Mouse (Mus musculus): ENCODE results near the gene Itga9. TPM values are rescaled to one million over a fixed set of nuclear protein-coding genes. Genes with fewer than 3 reads are reported as not detected.

The Itga9 gene
- total RNA-seq, 2 experiments from 2014 or later: 12.3 to 17.7 TPM

DNA sequence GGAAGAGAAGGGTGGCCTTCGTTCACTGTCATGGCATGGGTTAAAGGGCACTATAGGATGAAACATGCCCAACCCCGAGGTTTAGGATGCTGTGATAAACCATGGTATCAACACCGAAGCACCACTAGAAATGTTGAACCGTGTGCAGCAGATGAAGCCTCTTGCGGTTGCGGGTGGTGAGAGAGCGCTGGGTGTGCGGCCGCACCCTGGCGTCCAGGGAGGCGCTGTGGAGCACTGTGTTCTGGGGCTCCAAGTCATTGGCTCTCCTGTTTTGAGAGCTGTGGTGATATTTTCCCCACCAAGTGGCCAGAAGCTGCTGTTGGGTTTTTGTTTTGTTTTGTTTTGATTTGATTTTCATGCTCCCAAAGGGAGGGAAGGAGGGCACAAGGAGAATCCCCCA is 272.1 kb downstream of the Itga9 start:
- no peak for DNase-seq
- intact Hi-C loops (cut with DNase I; ENCODE audit: low total_unique reads): no loop called here

DNA sequence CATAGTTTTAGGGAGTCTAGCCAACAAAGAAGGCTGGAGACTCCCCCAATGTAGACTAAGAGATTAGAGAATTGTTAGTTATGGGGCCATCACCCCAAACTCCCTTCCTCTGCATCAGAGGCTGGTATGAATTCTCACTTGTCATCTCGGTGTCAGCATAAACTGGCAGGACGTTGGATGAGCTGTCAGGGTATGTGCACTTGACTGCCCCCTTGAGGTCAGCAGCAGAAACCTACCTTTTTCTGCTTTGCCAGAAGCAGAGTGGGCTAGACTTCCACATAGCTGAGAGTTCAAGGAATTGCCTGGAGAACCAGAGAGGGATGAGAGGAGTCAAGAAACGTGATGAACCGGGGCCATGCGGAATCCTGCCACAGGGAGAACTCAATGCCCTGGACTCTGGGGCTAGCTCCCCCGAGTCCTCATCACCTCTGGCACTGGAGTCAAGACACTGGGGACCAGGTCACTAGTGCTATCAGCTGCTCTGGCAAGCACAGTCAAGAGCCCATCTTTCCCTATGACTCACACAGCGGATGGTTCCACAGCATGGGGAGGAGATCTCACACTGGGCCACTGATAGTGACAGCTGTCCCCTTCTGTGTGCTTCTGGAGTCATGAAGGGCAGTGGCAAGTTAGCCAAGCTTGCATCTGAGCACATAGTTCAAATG is 274.9 kb downstream of the Itga9 start:
- intact Hi-C loops (cut with DNase I; ENCODE audit: low total_unique reads): no loop called here
- no peak for DNase-seq

DNA sequence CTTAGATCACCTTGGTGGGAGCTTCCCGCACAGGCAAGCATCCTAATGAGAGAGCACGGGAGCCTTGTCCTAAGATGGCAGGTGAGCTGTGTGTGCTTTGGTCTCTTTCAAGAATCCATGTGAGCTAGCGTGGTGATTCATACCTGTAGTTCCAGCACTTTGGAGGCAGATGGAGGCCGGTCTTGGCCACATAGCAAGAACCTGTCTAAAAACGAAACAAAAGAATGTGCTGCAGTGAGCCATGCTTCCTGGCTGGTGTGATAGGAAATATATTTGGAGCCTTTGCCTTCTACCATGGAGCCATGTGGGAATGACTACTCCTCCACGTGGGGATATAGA is 275.4 kb downstream of the Itga9 start:
- DNase-seq: no peak
- intact Hi-C loops (cut with DNase I; ENCODE audit: low total_unique reads): no loop called here

DNA sequence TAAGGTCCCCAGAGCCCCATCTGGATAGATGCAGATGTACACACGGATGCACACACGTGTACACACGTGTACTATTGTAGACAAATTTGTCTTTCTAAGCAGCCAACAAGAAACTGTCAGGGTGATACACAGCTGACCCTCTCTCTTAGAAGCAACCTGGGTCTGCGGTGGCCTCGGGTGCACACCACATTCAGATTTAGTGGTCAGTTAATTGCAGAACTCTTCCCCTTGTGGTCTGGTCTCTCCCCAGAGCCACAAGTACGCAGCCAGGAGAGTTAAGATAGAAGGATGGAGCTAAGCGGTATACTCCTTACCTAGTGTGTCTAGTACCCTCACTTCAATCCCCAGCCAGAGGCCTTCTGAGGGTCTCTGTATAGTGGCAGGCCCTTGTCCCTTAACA is 276.7 kb downstream of the Itga9 start:
- DNase-seq: no peak
- intact Hi-C loops (cut with DNase I; ENCODE audit: low total_unique reads): no loop called here

DNA sequence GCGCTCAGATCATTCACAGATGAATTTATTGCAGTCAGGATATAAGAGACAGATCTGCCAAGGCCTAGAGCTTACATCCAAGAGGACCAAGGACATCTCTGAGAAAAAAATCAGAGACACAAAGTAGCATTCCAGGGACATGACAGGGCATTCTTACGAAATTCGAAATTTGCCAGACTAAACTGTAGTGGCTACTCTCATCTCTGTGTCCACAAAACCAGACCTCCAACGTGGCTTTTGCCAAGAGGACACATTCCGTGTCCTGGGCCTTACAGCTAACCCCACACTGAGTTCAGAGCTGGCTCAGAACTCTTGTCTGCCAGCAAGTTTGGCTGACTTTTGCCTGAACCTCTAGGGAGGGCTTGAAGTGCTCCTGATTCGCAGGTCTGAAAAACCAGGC is 279.3 kb downstream of the Itga9 start:
- DNase-seq: no peak
- intact Hi-C loops (cut with DNase I; ENCODE audit: low total_unique reads): no loop called here

DNA sequence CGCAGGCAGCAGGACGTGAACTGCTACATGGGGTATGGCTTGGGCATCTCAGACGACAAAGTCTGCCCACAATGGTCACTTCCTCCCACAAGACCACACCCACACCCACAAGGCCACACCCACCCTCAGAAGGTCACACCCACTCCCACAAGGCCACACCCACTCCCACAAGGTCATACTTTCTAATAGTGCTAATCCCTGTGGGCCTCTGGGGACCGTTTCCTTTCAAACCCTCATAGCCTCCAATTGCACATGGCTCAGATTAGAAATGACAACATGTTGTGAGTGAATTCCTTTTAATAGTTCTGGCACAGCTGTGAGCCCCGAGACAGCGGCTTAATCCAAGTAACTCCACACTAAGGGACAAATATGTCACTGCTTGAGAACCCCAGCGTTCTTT is 280.7 kb downstream of the Itga9 start:
- peak; percentile 30 for DNase-seq
- intact Hi-C loops (cut with DNase I; ENCODE audit: low total_unique reads): no loop called here

DNA sequence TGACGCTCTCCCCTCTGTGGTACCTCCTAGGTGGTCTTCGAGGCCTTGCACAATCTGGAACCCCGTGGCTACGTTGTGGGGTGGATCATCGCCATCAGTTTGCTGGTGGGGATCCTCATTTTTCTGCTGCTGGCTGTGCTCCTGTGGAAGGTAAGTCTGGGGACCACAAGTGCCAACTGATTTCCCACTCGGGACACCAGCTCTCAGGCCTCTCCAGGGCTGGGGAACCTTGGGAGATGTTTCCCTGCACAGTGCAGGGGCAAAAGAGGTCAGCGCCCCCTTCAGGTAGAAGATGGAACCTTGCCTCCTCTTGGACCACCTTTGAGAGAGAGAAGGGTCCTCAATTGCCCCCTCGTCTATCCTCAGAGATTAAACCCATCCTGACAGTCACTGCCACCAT is 281.2 kb downstream of the Itga9 start:
- DNase-seq: no peak

DNA sequence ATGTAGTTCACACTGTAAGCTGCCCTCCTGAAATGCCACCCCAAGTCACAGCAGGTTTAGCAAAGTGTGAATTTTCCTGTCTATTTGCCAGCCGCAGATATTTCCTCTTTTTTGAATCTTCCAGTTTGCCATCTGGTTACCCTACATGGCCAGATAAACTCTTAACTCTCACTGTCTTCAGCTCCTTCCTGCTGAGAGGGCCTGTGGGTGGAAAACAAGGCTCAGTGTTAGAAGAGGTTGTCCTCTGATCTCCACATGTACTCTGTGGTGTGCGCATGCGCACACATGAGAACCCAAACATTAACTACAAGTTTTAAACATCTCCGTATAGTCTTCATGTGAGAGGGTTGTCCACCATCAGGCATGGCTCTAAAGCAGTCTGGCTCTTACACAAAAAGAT is 283.7 kb downstream of the Itga9 start:
- intact Hi-C loops (cut with DNase I; ENCODE audit: low total_unique reads): no loop called here
- DNase-seq: no peak

More for the DNA sequence above, 281.2 kb downstream of the Itga9 start:
- intact Hi-C loops (cut with DNase I; ENCODE audit: low total_unique reads): no loop called here

DNA sequence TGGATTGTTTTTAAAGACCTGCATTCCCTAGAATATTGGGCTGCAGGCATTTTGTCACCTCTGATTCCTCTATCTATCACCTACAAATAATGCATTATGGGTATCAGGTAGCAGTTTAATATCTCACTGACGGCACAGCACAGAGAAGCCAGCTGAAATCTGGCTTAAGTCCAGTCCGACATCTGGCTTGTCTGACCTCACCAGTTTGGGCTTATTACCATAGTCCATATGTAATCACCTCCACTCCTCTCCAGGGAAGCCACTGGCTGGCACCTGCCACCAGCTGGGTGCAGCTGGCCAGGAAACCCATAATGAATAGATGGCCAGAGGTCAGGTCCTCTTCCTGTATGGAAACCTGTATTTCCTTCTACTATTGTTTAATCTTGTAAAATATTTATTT is 284.2 kb downstream of the Itga9 start:
- no peak for DNase-seq
- intact Hi-C loops (cut with DNase I; ENCODE audit: low total_unique reads): no loop called here

DNA sequence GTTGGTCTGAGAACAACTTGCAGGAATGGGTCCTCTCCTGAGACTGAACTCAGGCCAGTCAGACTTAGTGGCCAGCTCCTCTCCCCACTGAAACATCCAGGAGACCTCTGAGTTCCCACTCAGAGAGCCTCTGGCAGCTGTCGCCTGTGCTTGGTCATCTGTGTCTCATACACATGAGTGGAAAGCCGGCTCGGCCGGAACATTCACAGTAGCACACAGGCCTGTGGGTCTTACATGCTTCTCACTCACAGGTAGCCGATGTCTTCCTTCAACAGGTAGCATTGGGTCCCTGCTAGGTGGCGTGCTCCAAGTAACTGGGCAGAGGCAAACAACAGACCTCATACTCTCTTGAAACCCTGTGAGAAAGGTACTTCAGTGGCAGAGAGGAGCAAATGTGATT is 284.6 kb downstream of the Itga9 start:
- DNase-seq: no peak
- intact Hi-C loops (cut with DNase I; ENCODE audit: low total_unique reads): no loop called here

DNA sequence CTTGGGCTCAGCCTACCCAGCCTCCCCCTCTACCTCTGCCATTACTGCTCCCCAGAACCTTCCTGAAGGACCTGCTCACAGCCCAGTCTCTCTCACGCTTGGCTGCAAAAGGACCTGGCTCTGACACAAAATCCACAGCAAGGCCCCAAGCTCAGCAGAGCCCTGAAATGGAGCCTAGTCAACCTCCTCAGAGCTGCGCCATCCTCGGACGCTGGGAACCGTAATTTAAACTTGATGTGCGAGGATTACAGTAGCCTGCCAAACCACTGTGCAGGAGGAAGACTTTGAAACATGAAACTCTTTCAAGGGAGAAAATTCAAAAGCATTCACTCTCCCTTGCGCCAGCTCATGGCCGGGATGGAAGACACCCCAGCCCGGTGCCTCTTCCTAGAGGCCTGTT is 285.1 kb downstream of the Itga9 start:
- peak; percentile 54 for DNase-seq

DNA sequence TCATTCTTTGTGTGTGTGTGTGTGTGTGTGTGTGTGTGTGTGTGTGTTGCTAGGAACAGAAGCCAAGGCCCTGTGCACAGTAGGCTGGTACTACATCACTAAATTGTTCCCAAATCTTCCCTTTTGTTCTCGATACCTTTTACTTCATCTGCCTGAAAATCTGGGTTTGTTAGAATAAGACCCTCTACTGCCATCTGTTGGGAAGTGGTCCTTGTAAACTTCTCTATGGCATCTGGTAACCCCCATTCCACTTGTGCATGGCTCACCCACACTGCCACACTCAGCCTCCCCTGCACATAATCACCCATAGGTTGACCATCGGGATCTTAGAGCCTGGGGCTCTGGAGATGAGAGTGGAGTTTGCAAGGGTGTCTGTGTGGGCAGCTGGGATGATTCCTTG is 288.6 kb downstream of the Itga9 start:
- DNase-seq: no peak
- intact Hi-C loops (cut with DNase I; ENCODE audit: low total_unique reads): no loop called here

More for the DNA sequence above, 285.1 kb downstream of the Itga9 start:
- intact Hi-C loops (cut with DNase I; ENCODE audit: low total_unique reads): no loop called here

DNA sequence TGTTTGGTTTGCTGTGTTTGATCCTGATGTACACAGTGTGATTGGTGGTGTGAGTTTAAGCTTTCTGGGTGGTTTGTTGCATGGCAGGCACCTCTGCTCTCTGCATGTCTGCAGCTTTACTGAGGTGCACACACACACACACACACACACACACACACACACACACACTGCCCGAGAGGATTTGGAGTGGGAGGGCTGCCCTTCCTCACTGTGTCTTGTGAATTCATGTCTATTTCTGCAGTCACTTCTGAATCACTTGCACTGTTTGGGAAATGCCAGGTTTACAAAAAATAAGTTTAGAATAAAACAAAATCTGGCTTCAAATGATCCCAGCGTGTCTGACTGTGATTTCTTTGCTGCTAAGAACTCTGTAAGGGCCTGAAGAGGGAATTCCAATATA is 294.2 kb downstream of the Itga9 start:
- intact Hi-C loops (cut with DNase I; ENCODE audit: low total_unique reads): no loop called here
- no peak for DNase-seq

DNA sequence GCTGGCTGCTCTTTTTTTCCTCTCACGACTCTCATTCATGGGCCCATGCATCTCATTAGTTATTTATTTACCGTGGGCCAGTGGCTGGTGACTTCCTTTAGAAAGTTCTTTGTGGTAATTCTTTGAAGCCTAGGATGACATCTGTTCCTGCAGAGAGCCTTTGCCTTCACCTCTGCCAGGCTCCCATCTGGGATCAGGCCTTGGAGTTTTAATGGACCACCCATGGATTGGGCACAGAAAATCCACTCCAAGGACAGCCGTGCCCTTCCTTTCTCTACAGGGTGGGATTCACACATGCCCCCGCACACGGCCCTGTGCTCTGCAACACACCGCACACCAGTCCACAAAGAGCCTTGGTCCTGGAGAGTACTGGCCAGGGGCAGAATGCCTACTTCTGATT is 295.4 kb downstream of the Itga9 start:
- no peak for DNase-seq
- intact Hi-C loops (cut with DNase I; ENCODE audit: low total_unique reads): no loop called here

DNA sequence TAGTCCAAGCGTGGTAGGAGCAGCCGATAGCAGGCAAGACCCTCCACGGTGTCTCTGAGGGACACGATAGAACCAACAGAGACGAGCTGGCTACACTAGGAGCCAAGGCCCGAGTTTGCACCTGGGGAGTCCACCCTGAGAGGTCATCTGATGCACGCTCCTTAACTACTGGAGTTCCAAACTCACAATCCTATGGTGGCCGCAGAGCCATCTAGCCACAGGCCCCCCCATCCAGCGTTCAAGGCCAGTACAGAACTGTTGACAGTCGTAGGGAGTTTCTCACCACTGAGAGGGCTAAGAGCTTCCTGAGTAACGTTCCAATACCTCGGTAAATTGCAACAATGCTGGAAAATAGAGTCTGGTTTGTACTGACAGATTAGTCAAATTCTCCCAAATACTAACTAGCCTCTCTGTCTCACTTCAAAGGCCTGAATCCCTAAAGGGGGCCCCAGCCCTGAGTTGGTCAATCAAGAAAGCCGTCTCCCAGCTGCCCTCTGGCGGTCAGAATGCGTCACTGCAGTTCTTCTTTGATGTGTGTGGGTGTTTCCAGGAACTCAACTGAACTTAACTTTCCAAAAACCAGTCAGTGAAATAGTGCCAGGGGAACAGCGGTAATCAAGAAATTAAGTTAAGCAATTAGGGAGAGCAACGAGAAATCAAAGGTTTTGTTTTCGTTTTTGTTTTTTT is 301.6 kb downstream of the Itga9 start:
- peak; percentile 77 for DNase-seq
- intact Hi-C loops (cut with DNase I; ENCODE audit: low total_unique reads): loop anchor here (5.0 kb wide), 1 partner anchor 316 kb away; no protein-coding TSS in a partner anchor

DNA sequence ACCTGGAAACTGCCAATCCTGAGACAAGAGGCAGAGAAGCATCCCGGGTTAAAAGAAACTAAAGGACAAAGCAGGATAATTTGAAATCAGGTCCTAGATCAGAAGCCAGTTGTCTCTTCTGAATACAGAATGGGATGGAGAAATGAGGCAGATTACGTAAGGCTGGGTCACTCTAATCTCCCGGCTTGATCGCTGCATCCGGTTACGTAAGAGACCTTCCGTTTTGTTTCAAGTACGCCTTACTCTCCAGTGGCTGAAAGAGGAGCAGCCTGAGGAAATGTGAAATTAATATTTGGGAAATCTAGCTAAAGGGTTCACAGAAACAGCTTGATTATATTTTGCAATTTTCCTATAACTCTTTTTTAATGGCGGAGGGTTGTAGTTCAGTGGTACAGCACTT is 306.6 kb downstream of the Itga9 start:
- intact Hi-C loops (cut with DNase I; ENCODE audit: low total_unique reads): no loop called here
- DNase-seq: no peak

DNA sequence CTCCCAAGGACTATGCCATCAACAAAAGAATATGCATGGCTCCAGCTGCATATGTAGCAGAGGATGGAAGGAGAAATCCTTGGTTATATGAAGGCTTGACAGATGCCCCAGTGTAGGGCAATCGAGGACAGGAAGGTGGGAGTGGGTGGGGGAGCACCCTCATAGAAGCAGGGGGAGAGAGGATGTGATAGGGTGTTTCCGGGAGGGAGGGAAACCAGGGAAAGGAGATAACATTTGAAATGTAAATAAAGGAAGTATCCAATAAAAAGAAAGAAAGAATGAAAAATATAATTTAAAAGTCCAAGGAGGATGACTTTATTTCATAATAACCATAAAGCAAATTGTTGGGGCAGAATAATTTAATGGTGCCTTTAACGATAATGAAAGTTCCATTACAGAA is 307.1 kb downstream of the Itga9 start:
- intact Hi-C loops (cut with DNase I; ENCODE audit: low total_unique reads): no loop called here
- DNase-seq: no peak

DNA sequence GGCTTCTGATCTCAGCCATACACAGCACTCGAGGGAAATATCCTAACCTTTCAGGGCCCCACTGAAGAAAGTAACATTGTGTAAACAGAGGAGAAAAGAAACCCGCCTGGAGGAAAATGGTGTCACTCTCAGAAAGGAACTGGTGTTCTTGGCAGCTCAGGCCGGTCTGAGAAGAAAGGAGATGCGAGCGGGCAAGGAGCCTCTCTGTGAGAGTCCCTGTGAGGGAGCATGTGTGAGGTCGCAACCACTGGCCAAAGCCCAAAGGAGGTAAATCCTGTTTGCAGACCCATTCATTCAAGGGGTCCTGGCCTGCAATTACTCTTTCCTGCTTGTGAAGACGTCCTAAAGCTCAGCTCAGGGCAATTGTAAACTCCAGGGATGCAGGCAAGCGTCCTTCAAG is 308.1 kb downstream of the Itga9 start:
- intact Hi-C loops (cut with DNase I; ENCODE audit: low total_unique reads): no loop called here
- DNase-seq: no peak

DNA sequence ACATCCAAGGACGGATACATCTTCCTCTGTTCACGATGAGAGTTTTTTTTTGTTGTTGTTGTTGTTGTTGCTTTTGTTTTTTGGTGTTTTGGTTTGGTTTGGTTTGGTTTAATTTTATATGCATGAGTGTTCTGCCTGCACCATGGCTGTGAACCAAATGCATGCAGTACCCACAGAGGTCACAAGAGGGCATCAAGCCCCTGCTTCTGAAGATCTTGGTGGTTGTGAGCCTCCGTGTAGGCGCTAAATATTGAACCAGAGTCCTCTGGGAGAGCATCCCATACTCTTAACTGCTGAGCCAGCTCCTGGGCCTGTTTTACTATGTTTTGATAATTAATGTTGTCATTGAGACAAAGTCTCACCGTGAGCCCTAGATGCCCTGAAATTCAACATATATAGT is 308.8 kb downstream of the Itga9 start:
- no peak for DNase-seq
- intact Hi-C loops (cut with DNase I; ENCODE audit: low total_unique reads): no loop called here

DNA sequence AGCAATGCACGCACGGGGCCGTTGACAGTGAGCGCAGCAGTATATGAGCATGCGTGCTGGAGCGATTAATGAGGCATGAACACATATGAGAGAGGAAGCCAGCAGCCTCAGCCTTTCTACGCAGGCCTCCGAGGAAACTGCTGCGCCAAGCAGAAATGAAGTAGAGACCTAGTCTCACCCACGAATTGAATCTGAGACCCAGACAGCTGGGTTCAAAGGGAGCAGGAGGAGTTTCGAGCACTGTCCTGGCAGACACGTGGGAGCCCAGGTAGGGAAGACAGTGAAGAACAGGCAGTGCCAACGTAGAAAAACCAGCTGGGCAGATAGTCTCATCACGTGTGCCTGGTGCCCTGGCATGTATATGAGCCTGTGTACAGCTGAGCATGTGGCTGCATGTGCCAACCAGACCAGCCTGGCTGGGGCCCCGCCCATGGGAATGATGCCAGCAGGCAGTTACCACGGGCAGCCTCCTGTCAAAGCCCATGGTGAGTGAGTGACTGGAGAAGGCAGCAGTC is 313.2 kb downstream of the Itga9 start:
- intact Hi-C loops (cut with DNase I; ENCODE audit: low total_unique reads): loop anchor here (2.0 kb wide), 2 partner anchors 109 to 149 kb away; no protein-coding TSS in a partner anchor
- DNase-seq: peak; percentile 43

DNA sequence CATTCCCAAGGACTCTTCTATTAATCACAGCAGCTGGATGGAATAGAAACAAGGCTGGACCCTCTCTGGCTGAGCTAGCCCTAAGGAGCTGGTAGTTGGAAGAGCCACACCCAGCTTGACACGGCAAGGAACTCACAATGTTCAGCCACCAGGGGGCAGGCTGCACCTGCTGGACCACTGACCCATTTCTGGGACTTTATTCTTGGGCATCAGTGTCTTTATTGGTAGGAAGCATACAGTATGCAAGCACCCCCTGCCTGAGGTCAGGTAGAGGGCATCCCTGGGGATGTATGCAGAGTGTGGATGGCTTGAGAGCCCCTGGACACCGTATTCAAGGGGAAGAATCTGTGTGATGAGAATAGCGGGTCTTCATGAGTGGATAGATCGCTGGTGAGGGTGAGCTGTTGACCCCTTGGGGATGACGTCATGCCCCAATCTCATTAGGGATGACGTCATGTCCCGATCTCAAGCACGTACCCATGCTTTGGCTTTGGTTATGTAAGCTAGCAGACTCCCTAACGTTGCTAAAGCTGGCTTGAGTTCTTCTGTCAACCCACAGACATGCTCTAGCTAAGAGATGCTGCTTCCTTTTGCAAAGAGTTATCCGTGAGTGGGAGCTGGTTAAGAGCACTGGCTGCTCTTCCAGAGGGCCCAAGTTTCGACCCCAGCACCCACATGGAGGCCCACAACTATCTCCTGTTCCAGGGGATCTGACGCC is 314.5 kb downstream of the Itga9 start:
- intact Hi-C loops (cut with DNase I; ENCODE audit: low total_unique reads): loop anchor here (2.0 kb wide), 1 partner anchor 148 kb away; no protein-coding TSS in a partner anchor
- peak; percentile 82 for DNase-seq
